Mouse (Mus musculus): Measurements from ENCODE around the gene Usp44.

The Usp44 gene

GRCm38 (mm10) chr10:93855126-93855525 is 23.8 kb downstream of the Usp44 start:
- DNase-seq: no peak

GRCm38 (mm10) chr10:93856095-93856494 is 24.7 kb downstream of the Usp44 start:
- DNase-seq: no peak

- DNase-seq: no peak
Observed at GRCm38 (mm10) chr10:93868401-93868800, 37.0 kb downstream of the Usp44 start.

- no peak for DNase-seq
Observed at GRCm38 (mm10) chr10:93868886-93869285, 37.5 kb downstream of the Usp44 start.

- DNase-seq: no peak
Observed at GRCm38 (mm10) chr10:93876772-93877171, 45.4 kb downstream of the Usp44 start.

GRCm38 (mm10) chr10:93878732-93879131 is 47.4 kb downstream of the Usp44 start:
- DNase-seq: no peak

- DNase-seq: no peak
Observed at GRCm38 (mm10) chr10:93881918-93882317, 50.6 kb downstream of the Usp44 start.

- no peak for DNase-seq
Observed at GRCm38 (mm10) chr10:93882738-93883364, 51.5 kb downstream of the Usp44 start.

- no peak for DNase-seq
Observed at GRCm38 (mm10) chr10:93885839-93886477, 54.6 kb downstream of the Usp44 start.

- DNase-seq: no peak
Observed at GRCm38 (mm10) chr10:93888590-93888934, 57.2 kb downstream of the Usp44 start.

GRCm38 (mm10) chr10:93888935-93889578 is 57.7 kb downstream of the Usp44 start:
- DNase-seq: peak; percentile 48

GRCm38 (mm10) chr10:93889579-93889950 is 58.2 kb downstream of the Usp44 start:
- DNase-seq: peak; percentile 81

GRCm38 (mm10) chr10:93889976-93890375 is 58.6 kb downstream of the Usp44 start:
- no peak for DNase-seq

- no peak for DNase-seq
Observed at GRCm38 (mm10) chr10:93890565-93890964, 59.2 kb downstream of the Usp44 start.

- no peak for DNase-seq
Observed at GRCm38 (mm10) chr10:93891031-93891430, 59.7 kb downstream of the Usp44 start.

- DNase-seq: no peak
Observed at GRCm38 (mm10) chr10:93892551-93892950, 61.2 kb downstream of the Usp44 start.

GRCm38 (mm10) chr10:93897043-93897646 is 65.8 kb downstream of the Usp44 start, which contains the start of gene Metap2:
Gene Metap2, minus strand, starts transcription at chr10:93897093.
- no peak for DNase-seq

- DNase-seq: no peak
Observed at GRCm38 (mm10) chr10:93899303-93899702, 67.9 kb downstream of the Usp44 start.

GRCm38 (mm10) chr10:93899907-93900306 is 68.6 kb downstream of the Usp44 start:
- DNase-seq: no peak

GRCm38 (mm10) chr10:93907376-93907775 is 76.0 kb downstream of the Usp44 start:
- no peak for DNase-seq

Data from cerebellum, adult 9-10 months (tissue).